Mouse (Mus musculus): ENCODE results near the gene Cemip. TPM values are rescaled to one million over a fixed set of nuclear protein-coding genes. Genes with fewer than 3 reads are reported as not detected.

Gene Cemip
- polyA plus RNA-seq, 2 experiments = 0.59 to 0.83 TPM

- no peak overlapping the region for H3K9ac ChIP-seq (ENCODE audit: low read depth, low read length, severe bottlenecking)
- DNase-seq (ENCODE audit: low spot score) = no peak
- 78% methylated on average over 14 of the region's 14 CpGs for WGBS
These were observed 135.0 kb downstream of the Cemip start for GRCm38 (mm10) chr7:83951327-83951726.

GRCm38 (mm10) chr7:83949662-83950061, 136.6 kb downstream of the Cemip start:
- 88% methylated on average over 6 of the region's 6 CpGs for WGBS
- H3K27me3 ChIP-seq (ENCODE audit: control insufficient read depth, insufficient read depth, low read length) = no peaks in the 10 kb centered on the region
- H3K27ac ChIP-seq (replicated peaks; ENCODE audit: low read depth, low read length) = no peak overlapping the region
- no peaks in the 10 kb centered on the region for H3K36me3 ChIP-seq (ENCODE audit: control insufficient read depth, insufficient read depth, low read length)
- no peak for ATAC-seq (ENCODE audit: low FRiP score, low read depth)
- H3K4me2 ChIP-seq (replicated peaks; ENCODE audit: low read depth, low read length, severe bottlenecking) = no peak overlapping the region
- H3K9ac ChIP-seq (ENCODE audit: low read depth, low read length, severe bottlenecking) = no peak overlapping the region
- DNase-seq (ENCODE audit: low spot score) = no peak
- H3K4me1 ChIP-seq (ENCODE audit: control insufficient read depth, insufficient read depth, low read length) = no peaks in the 10 kb centered on the region
- H3K9me3 ChIP-seq (ENCODE audit: control insufficient read depth, low read length) = no peaks in the 10 kb centered on the region
- TF ChIP-seq POLR2A (IDR thresholded peaks at IDR 0.05; ENCODE audit: borderline replicate concordance, extremely low read depth, insufficient read depth, insufficient read length) = no peak
- no peak overlapping the region for H3K4me3 ChIP-seq (replicated peaks; ENCODE audit: low read length)

More at GRCm38 (mm10) chr7:83951327-83951726, 135.0 kb downstream of the Cemip start:
- no peak for TF ChIP-seq POLR2A (IDR thresholded peaks at IDR 0.05; ENCODE audit: borderline replicate concordance, extremely low read depth, insufficient read depth, insufficient read length)
- H3K9me3 ChIP-seq (ENCODE audit: control insufficient read depth, low read length) = no peaks in the 10 kb centered on the region
- ATAC-seq (ENCODE audit: low FRiP score, low read depth) = no peak
- H3K4me2 ChIP-seq (replicated peaks; ENCODE audit: low read depth, low read length, severe bottlenecking) = no peak overlapping the region
- no peaks in the 10 kb centered on the region for H3K36me3 ChIP-seq (ENCODE audit: control insufficient read depth, insufficient read depth, low read length)
- H3K27me3 ChIP-seq (ENCODE audit: control insufficient read depth, insufficient read depth, low read length) = no peaks in the 10 kb centered on the region
- H3K27ac ChIP-seq (replicated peaks; ENCODE audit: low read depth, low read length) = no peak overlapping the region
- H3K4me1 ChIP-seq (ENCODE audit: control insufficient read depth, insufficient read depth, low read length) = no peaks in the 10 kb centered on the region
- H3K4me3 ChIP-seq (replicated peaks; ENCODE audit: low read length) = no peak overlapping the region

- DNase-seq (ENCODE audit: low spot score) (no peak), ATAC-seq (ENCODE audit: low FRiP score, low read depth) (no peak)
- no peak for TF ChIP-seq POLR2A (IDR thresholded peaks at IDR 0.05; ENCODE audit: borderline replicate concordance, extremely low read depth, insufficient read depth, insufficient read length)
- Histone ChIP-seq H3K36me3 (ENCODE audit: control insufficient read depth, insufficient read depth, low read length) (no peaks in the 10 kb centered on the region), H3K4me2 (replicated peaks; ENCODE audit: low read depth, low read length, severe bottlenecking) (no peak overlapping the region), H3K9ac (ENCODE audit: low read depth, low read length, severe bottlenecking) (no peak overlapping the region), H3K27me3 (ENCODE audit: control insufficient read depth, insufficient read depth, low read length) (no peaks in the 10 kb centered on the region), H3K27ac (replicated peaks; ENCODE audit: low read depth, low read length) (no peak overlapping the region), H3K4me3 (replicated peaks; ENCODE audit: low read length) (no peak overlapping the region), H3K4me1 (ENCODE audit: control insufficient read depth, insufficient read depth, low read length) (no peaks in the 10 kb centered on the region), H3K9me3 (ENCODE audit: control insufficient read depth, low read length) (no peaks in the 10 kb centered on the region)
- 65% methylated on average over 7 of the region's 7 CpGs for WGBS
These were observed 137.6 kb downstream of the Cemip start for GRCm38 (mm10) chr7:83948743-83949142.

- no peaks in the 10 kb centered on the region for H3K9me3 ChIP-seq (ENCODE audit: control insufficient read depth, low read length)
- no peak for TF ChIP-seq POLR2A (IDR thresholded peaks at IDR 0.05; ENCODE audit: borderline replicate concordance, extremely low read depth, insufficient read depth, insufficient read length)
- ATAC-seq (ENCODE audit: low FRiP score, low read depth) (no peak), DNase-seq (ENCODE audit: low spot score) (no peak)
- no peak overlapping the region for H3K4me2 ChIP-seq (replicated peaks; ENCODE audit: low read depth, low read length, severe bottlenecking)
- no peaks in the 10 kb centered on the region for H3K4me1 ChIP-seq (ENCODE audit: control insufficient read depth, insufficient read depth, low read length)
- H3K27me3 ChIP-seq (ENCODE audit: control insufficient read depth, insufficient read depth, low read length) = no peaks in the 10 kb centered on the region
- no peak overlapping the region for H3K9ac ChIP-seq (ENCODE audit: low read depth, low read length, severe bottlenecking)
- H3K27ac ChIP-seq (replicated peaks; ENCODE audit: low read depth, low read length) = no peak overlapping the region
- H3K4me3 ChIP-seq (replicated peaks; ENCODE audit: low read length) = no peak overlapping the region
- WGBS = 90% methylated on average over 8 of the region's 8 CpGs
- H3K36me3 ChIP-seq (ENCODE audit: control insufficient read depth, insufficient read depth, low read length) = no peaks in the 10 kb centered on the region
These were observed 144.6 kb downstream of the Cemip start for GRCm38 (mm10) chr7:83941701-83942101.

GRCm38 (mm10) chr7:83940136-83940535, 146.2 kb downstream of the Cemip start:
- ATAC-seq (ENCODE audit: low FRiP score, low read depth) (no peak), DNase-seq (ENCODE audit: low spot score) (no peak)
- Histone ChIP-seq H3K4me2 (replicated peaks; ENCODE audit: low read depth, low read length, severe bottlenecking) (no peak overlapping the region), H3K36me3 (ENCODE audit: control insufficient read depth, insufficient read depth, low read length) (no peaks in the 10 kb centered on the region), H3K4me3 (replicated peaks; ENCODE audit: low read length) (no peak overlapping the region), H3K9ac (ENCODE audit: low read depth, low read length, severe bottlenecking) (no peak overlapping the region), H3K27me3 (ENCODE audit: control insufficient read depth, insufficient read depth, low read length) (no peaks in the 10 kb centered on the region), H3K27ac (replicated peaks; ENCODE audit: low read depth, low read length) (no peak overlapping the region), H3K9me3 (ENCODE audit: control insufficient read depth, low read length) (no peaks in the 10 kb centered on the region), H3K4me1 (ENCODE audit: control insufficient read depth, insufficient read depth, low read length) (no peaks in the 10 kb centered on the region)
- TF ChIP-seq POLR2A (IDR thresholded peaks at IDR 0.05; ENCODE audit: borderline replicate concordance, extremely low read depth, insufficient read depth, insufficient read length) = no peak
- 68% methylated on average over 2 of the region's 2 CpGs for WGBS

Measured in limb, embryonic 14.5 days (tissue).